Mouse (Mus musculus) neural tube, embryonic 15.5 days (tissue): ENCODE measurements around the gene Prune2. TPM values are rescaled to one million over a fixed set of nuclear protein-coding genes. Genes with fewer than 3 reads are reported as not detected.

ENCODE experiments used
- ATAC-seq: fragments of 200-750 bp; cut with Nextera tagmentation; 2 replicates; pipeline ENCODE4 v1.8.0; 2017; ENCODE audit warnings: mild to moderate bottlenecking, moderate TSS enrichment, moderate library complexity; ENCODE audit not compliant: low FRiP score
- H3K27ac ChIP-seq: fragments of 300-500 bp; sonication (generic); replicated peaks from 2 replicates; pipeline ENCODE4 v1.5.1; 2015; ENCODE audit warnings: mild to moderate bottlenecking, inconsistent platforms
- H3K27me3 ChIP-seq: fragments of 300-500 bp; sonication (generic); replicated peaks from 2 replicates; pipeline ENCODE4 v1.6.1; 2015; ENCODE audit warnings: inconsistent platforms
- H3K36me3 ChIP-seq: fragments of 300-500 bp; sonication (generic); 2 replicates; pipeline ENCODE4 v1.6.1; 2015; ENCODE audit warnings: inconsistent platforms
- H3K4me1 ChIP-seq: fragments of 300-500 bp; sonication (generic); 2 replicates; pipeline ENCODE4 v1.6.1; 2015; ENCODE audit warnings: inconsistent platforms
- H3K4me2 ChIP-seq: fragments of 300-500 bp; sonication (generic); 2 replicates; pipeline ENCODE4 v1.6.1; 2015; ENCODE audit warnings: inconsistent platforms, mild to moderate bottlenecking, moderate library complexity
- H3K4me3 ChIP-seq: fragments of 300-500 bp; sonication (generic); replicated peaks from 2 replicates; pipeline ENCODE4 v1.5.1; 2015; ENCODE audit warnings: mild to moderate bottlenecking, inconsistent platforms
- H3K9ac ChIP-seq: fragments of 300-500 bp; sonication (generic); replicated peaks from 2 replicates; pipeline ENCODE4 v1.6.1; 2015; ENCODE audit warnings: mild to moderate bottlenecking, inconsistent platforms
- H3K9me3 ChIP-seq: fragments of 300-500 bp; sonication (generic); replicated peaks from 2 replicates; pipeline ENCODE4 v1.6.1; 2016; ENCODE audit warnings: inconsistent platforms
- WGBS: fragments of 180-500 bp; shearing (Covaris S2); methylation state at CpG from one replicate; pipeline ENCODE4 v1.1.7; 2015; ENCODE audit warnings: mixed read lengths; 5-methylcytosine and 5-hydroxymethylcytosine counted together
- polyA plus RNA-seq: library from polyadenylated mRNA; unstranded; fragments of >200 nt; fragmentation: Nextera tagmentation; extraction: Ambion mirVana; gene quantifications from 2 replicates; pipeline ENCODE4 v1.2.1, GENCODE M21; 2015

Gene Prune2
- polyA plus RNA-seq, 1 experiment from 2014 or later: 11.5 TPM

- no peaks in the 10 kb centered on the region for H3K27me3 ChIP-seq
- H3K9me3 ChIP-seq: no peaks in the 10 kb centered on the region
- no peak overlapping the region for H3K4me3 ChIP-seq
- no peak overlapping the region for H3K9ac ChIP-seq
- no peaks in the 10 kb centered on the region for H3K36me3 ChIP-seq
- H3K4me1 ChIP-seq: no peaks in the 10 kb centered on the region
- WGBS: 83% methylated on average over 13 of the region's 13 CpGs
- no peak overlapping the region for H3K27ac ChIP-seq
- no peak overlapping the region for H3K4me2 ChIP-seq
- no peak for ATAC-seq
Measured at GRCm38 (mm10) chr19:17214896-17215520, 259.1 kb downstream of the Prune2 start.

- H3K27ac ChIP-seq: no peak overlapping the region
- H3K4me2 ChIP-seq: no peak overlapping the region
- no peaks in the 10 kb centered on the region for H3K4me1 ChIP-seq
- H3K9me3 ChIP-seq: no peaks in the 10 kb centered on the region
- H3K9ac ChIP-seq: no peak overlapping the region
- no peak for ATAC-seq
- H3K27me3 ChIP-seq: no peaks in the 10 kb centered on the region
- WGBS: 74% methylated on average over 3 of the region's 3 CpGs
- no peaks in the 10 kb centered on the region for H3K36me3 ChIP-seq
- H3K4me3 ChIP-seq: no peak overlapping the region
Measured at GRCm38 (mm10) chr19:17218195-17218594, 262.3 kb downstream of the Prune2 start.

GRCm38 (mm10) chr19:17223801-17224200 is 267.9 kb downstream of the Prune2 start:
- Histone ChIP-seq H3K4me3 (no peak overlapping the region), H3K27ac (no peak overlapping the region), H3K4me1 (no peaks in the 10 kb centered on the region), H3K27me3 (no peaks in the 10 kb centered on the region), H3K9me3 (no peaks in the 10 kb centered on the region), H3K36me3 (no peaks in the 10 kb centered on the region), H3K4me2 (no peak overlapping the region), H3K9ac (no peak overlapping the region)
- ATAC-seq: no peak
- 86% methylated on average over 4 of the region's 4 CpGs for WGBS

- no peak overlapping the region for H3K4me2 ChIP-seq
- no peaks in the 10 kb centered on the region for H3K4me1 ChIP-seq
- H3K27ac ChIP-seq: no peak overlapping the region
- ATAC-seq: no peak
- H3K9ac ChIP-seq: no peak overlapping the region
- no peak overlapping the region for H3K4me3 ChIP-seq
- no peaks in the 10 kb centered on the region for H3K36me3 ChIP-seq
- no peaks in the 10 kb centered on the region for H3K27me3 ChIP-seq
- no peaks in the 10 kb centered on the region for H3K9me3 ChIP-seq
- WGBS: 57% methylated on average over 5 of the region's 5 CpGs
Measured at GRCm38 (mm10) chr19:17225570-17226083, 269.7 kb downstream of the Prune2 start.

- H3K9ac ChIP-seq: no peak overlapping the region
- H3K4me1 ChIP-seq: no peaks in the 10 kb centered on the region
- H3K27me3 ChIP-seq: no peaks in the 10 kb centered on the region
- no peaks in the 10 kb centered on the region for H3K36me3 ChIP-seq
- ATAC-seq: no peak
- H3K4me2 ChIP-seq: no peak overlapping the region
- H3K27ac ChIP-seq: no peak overlapping the region
- no peaks in the 10 kb centered on the region for H3K9me3 ChIP-seq
- 88% methylated on average over 8 of the region's 8 CpGs for WGBS
- no peak overlapping the region for H3K4me3 ChIP-seq
Measured at GRCm38 (mm10) chr19:17226096-17226495, 270.2 kb downstream of the Prune2 start.

GRCm38 (mm10) chr19:17230013-17230412 is 274.1 kb downstream of the Prune2 start:
- H3K4me2 ChIP-seq: no peak overlapping the region
- WGBS: 91% methylated on average over 1 of the region's 1 CpGs
- no peaks in the 10 kb centered on the region for H3K36me3 ChIP-seq
- H3K4me1 ChIP-seq: no peaks in the 10 kb centered on the region
- no peak overlapping the region for H3K27ac ChIP-seq
- no peak overlapping the region for H3K4me3 ChIP-seq
- no peaks in the 10 kb centered on the region for H3K9me3 ChIP-seq
- no peak overlapping the region for H3K9ac ChIP-seq
- H3K27me3 ChIP-seq: no peaks in the 10 kb centered on the region
- ATAC-seq: no peak

GRCm38 (mm10) chr19:17238471-17238870 is 282.6 kb downstream of the Prune2 start:
- no peak overlapping the region for H3K9ac ChIP-seq
- H3K4me2 ChIP-seq: no peak overlapping the region
- H3K27ac ChIP-seq: no peak overlapping the region
- H3K27me3 ChIP-seq: no peaks in the 10 kb centered on the region
- H3K9me3 ChIP-seq: no peaks in the 10 kb centered on the region
- 86% methylated on average over 3 of the region's 3 CpGs for WGBS
- no peaks in the 10 kb centered on the region for H3K36me3 ChIP-seq
- ATAC-seq: no peak
- no peak overlapping the region for H3K4me3 ChIP-seq
- no peaks in the 10 kb centered on the region for H3K4me1 ChIP-seq

GRCm38 (mm10) chr19:17240170-17241077 is 284.5 kb downstream of the Prune2 start:
- Histone ChIP-seq H3K27ac (no peak overlapping the region), H3K4me1 (no peaks in the 10 kb centered on the region), H3K27me3 (no peaks in the 10 kb centered on the region), H3K9me3 (no peaks in the 10 kb centered on the region), H3K4me3 (no peak overlapping the region), H3K9ac (no peak overlapping the region), H3K4me2 (no peak overlapping the region), H3K36me3 (no peaks in the 10 kb centered on the region)
- ATAC-seq: no peak
- WGBS: 88% methylated on average over 7 of the region's 7 CpGs

GRCm38 (mm10) chr19:17241206-17241605 is 285.3 kb downstream of the Prune2 start:
- Histone ChIP-seq H3K4me2 (no peak overlapping the region), H3K4me3 (no peak overlapping the region), H3K27ac (no peak overlapping the region), H3K9ac (no peak overlapping the region), H3K36me3 (no peaks in the 10 kb centered on the region), H3K4me1 (no peaks in the 10 kb centered on the region), H3K27me3 (no peaks in the 10 kb centered on the region), H3K9me3 (no peaks in the 10 kb centered on the region)
- ATAC-seq: no peak
- 91% methylated on average over 1 of the region's 1 CpGs for WGBS

- Histone ChIP-seq H3K4me1 (no peaks in the 10 kb centered on the region), H3K9ac (no peak overlapping the region), H3K4me2 (no peak overlapping the region), H3K27ac (no peak overlapping the region), H3K36me3 (no peaks in the 10 kb centered on the region), H3K4me3 (no peak overlapping the region), H3K9me3 (no peaks in the 10 kb centered on the region), H3K27me3 (no peaks in the 10 kb centered on the region)
- no peak for ATAC-seq
- 81% methylated on average over 5 of the region's 5 CpGs for WGBS
Measured at GRCm38 (mm10) chr19:17242962-17243361, 287.0 kb downstream of the Prune2 start.

GRCm38 (mm10) chr19:17244544-17244943 is 288.6 kb downstream of the Prune2 start:
- Histone ChIP-seq H3K4me1 (no peaks in the 10 kb centered on the region), H3K36me3 (no peaks in the 10 kb centered on the region), H3K9ac (no peak overlapping the region), H3K4me2 (no peak overlapping the region), H3K9me3 (no peaks in the 10 kb centered on the region), H3K27ac (no peak overlapping the region), H3K27me3 (no peaks in the 10 kb centered on the region), H3K4me3 (no peak overlapping the region)
- 73% methylated on average over 7 of the region's 7 CpGs for WGBS
- ATAC-seq: no peak

GRCm38 (mm10) chr19:17247352-17247925 is 291.5 kb downstream of the Prune2 start:
- Histone ChIP-seq H3K4me3 (no peak overlapping the region), H3K27ac (no peak overlapping the region), H3K4me2 (no peak overlapping the region), H3K9me3 (no peaks in the 10 kb centered on the region), H3K9ac (no peak overlapping the region), H3K4me1 (no peaks in the 10 kb centered on the region), H3K36me3 (no peaks in the 10 kb centered on the region), H3K27me3 (no peaks in the 10 kb centered on the region)
- no peak for ATAC-seq
- WGBS: 90% methylated on average over 8 of the region's 8 CpGs
